Mouse (Mus musculus) CD4-positive, CD25-positive, alpha-beta regulatory T cell (primary cell): ENCODE measurements around the gene Oog2. TPM values are rescaled to one million over a fixed set of nuclear protein-coding genes. Genes with fewer than 3 reads are reported as not detected.

Source experiments
- polyA plus RNA-seq: library from polyadenylated mRNA; unstranded; fragments of 100-300 nt; shearing (Covaris generic); gene quantifications from one replicate; pipeline ENCODE4 v1.2.1, GENCODE M21; 2017

Oog2 gene
- not detected for polyA plus RNA-seq

GRCm38 (mm10) chr4:144190419-144190818 is at the start of gene Oog2:
TSS of gene Oog2 (plus strand) at chr4:144190719.

GRCm38 (mm10) chr4:144162563-144162962 is 28.0 kb upstream of the Oog2 start, which contains the start of gene Oog3:
TSS of gene Oog3 (minus strand) at chr4:144162663.

GRCm38 (mm10) chr4:144213218-144213617 is 22.7 kb downstream of the Oog2 start, which contains the start of gene C87977:
TSS of gene C87977 (minus strand) at chr4:144213318.

Other genes starting within 250 kb of the Oog2 start
- gene Pramef25, start 239.7 kb upstream of the Oog2 start, polyA plus RNA-seq = not detected
- gene Gm13101, start 223.8 kb upstream of the Oog2 start, polyA plus RNA-seq = not detected
- gene Pramef17, start 196.3 kb upstream of the Oog2 start, polyA plus RNA-seq = not detected
- gene Pramel4, start 131.6 kb upstream of the Oog2 start, polyA plus RNA-seq = 0.11 TPM
- 0.10 TPM for gene Gm13102, start 84.2 kb upstream of the Oog2 start, polyA plus RNA-seq
- not detected for gene Oog3, start 28.1 kb upstream of the Oog2 start, polyA plus RNA-seq
- gene C87977, start 22.6 kb downstream of the Oog2 start, polyA plus RNA-seq = not detected
- gene Pramel5, start 89.8 kb downstream of the Oog2 start, polyA plus RNA-seq = not detected
- gene Gm13128, start 139.5 kb downstream of the Oog2 start, polyA plus RNA-seq = not detected
- not detected for gene Gm13119, start 167.2 kb downstream of the Oog2 start, polyA plus RNA-seq
- not detected for gene Pramef20, start 187.2 kb downstream of the Oog2 start, polyA plus RNA-seq
- gene Pramef12, start 217.7 kb downstream of the Oog2 start, polyA plus RNA-seq = not detected
- gene 1700012P22Rik, start 248.1 kb downstream of the Oog2 start, polyA plus RNA-seq = not detected